Mouse (Mus musculus): Measurements from ENCODE around the gene Ndufa9.

DNA sequence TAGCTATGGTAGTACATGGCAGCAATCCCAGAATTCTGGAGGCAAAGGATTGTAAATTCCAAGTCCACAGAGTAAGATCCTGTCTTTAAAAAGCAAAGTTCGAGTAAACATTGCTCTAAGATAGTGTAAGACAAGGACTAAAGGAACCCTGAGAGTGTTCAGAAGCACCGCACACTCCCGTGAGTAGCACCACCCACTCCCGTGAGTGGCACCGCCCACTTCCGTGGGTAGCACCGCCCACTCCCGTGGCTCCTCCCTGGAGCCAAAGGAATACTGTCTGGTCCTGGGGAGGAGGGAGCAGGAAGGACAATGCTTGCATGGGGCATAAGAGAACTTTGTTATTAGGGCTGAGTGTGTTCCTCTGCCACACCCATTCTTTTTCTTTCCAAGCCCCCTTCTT is 60.1 kb downstream of the Ndufa9 start:
- TF ChIP-seq CTCF (IDR thresholded peaks at IDR 0.05; ENCODE audit: low read depth, low read length) (no peak), GATA2 (IDR thresholded peaks at IDR 0.05; ENCODE audit: borderline replicate concordance, low read depth, low read length) (no peak), TAL1 (conservative IDR thresholded peaks at IDR 0.05; ENCODE audit: low read depth, low read length) (no peak)

Data from G1E (cell line).